Mouse (Mus musculus) heart, embryonic 12.5 days (tissue): ENCODE results near the gene Ipmk. TPM values are rescaled to one million over a fixed set of nuclear protein-coding genes. Genes with fewer than 3 reads are reported as not detected.
"Not testable (repeated sequence)": the region's sequence is repeated elsewhere in the genome, so short reads cannot be mapped to it uniquely, and the experiment has no call there.

ENCODE experiments used
- ATAC-seq: fragments of 200-750 bp; cut with Nextera tagmentation; 2 replicates; pipeline ENCODE4 v1.8.0; 2017; ENCODE audit warnings: moderate TSS enrichment, moderate library complexity; ENCODE audit not compliant: insufficient number of reproducible peaks, low FRiP score
- H3K27ac ChIP-seq: fragments of 300-500 bp; sonication (generic); 2 replicates; pipeline ENCODE4 v1.5.1; 2016; ENCODE audit warnings: mild to moderate bottlenecking, moderate library complexity; ENCODE audit not compliant: poor library complexity, severe bottlenecking
- H3K27me3 ChIP-seq: fragments of 300-500 bp; sonication (generic); replicated peaks from 2 replicates; pipeline ENCODE4 v1.6.1; 2016; ENCODE audit warnings: mild to moderate bottlenecking, moderate library complexity
- H3K36me3 ChIP-seq: fragments of 300-500 bp; sonication (generic); 2 replicates; pipeline ENCODE4 v1.6.1; 2016; ENCODE audit warnings: mild to moderate bottlenecking, moderate library complexity
- H3K4me1 ChIP-seq: fragments of 300-500 bp; sonication (generic); replicated peaks from 2 replicates; pipeline ENCODE4 v1.6.1; 2016; ENCODE audit warnings: mild to moderate bottlenecking
- H3K4me2 ChIP-seq: fragments of 300-500 bp; sonication (generic); 2 replicates; pipeline ENCODE4 v1.6.1; 2016; ENCODE audit warnings: mild to moderate bottlenecking, moderate library complexity
- H3K4me3 ChIP-seq: fragments of 300-500 bp; sonication (generic); 2 replicates; pipeline ENCODE4 v1.5.1; 2016; ENCODE audit warnings: mild to moderate bottlenecking
- H3K9ac ChIP-seq: fragments of 300-500 bp; sonication (generic); 2 replicates; pipeline ENCODE4 v1.6.1; 2016; ENCODE audit warnings: mild to moderate bottlenecking, moderate library complexity
- H3K9me3 ChIP-seq: fragments of 300-500 bp; sonication (generic); replicated peaks from 2 replicates; pipeline ENCODE4 v1.6.1; 2016; ENCODE audit warnings: mild to moderate bottlenecking, moderate library complexity
- WGBS: fragments of 180-500 bp; shearing (Covaris S2); methylation state at CpG from one replicate; pipeline ENCODE4 v1.1.7; 2016; 5-methylcytosine and 5-hydroxymethylcytosine counted together
- polyA plus RNA-seq: library from polyadenylated mRNA; unstranded; fragments of >200 nt; fragmentation: Nextera tagmentation; extraction: Ambion mirVana; gene quantifications from 2 replicates; pipeline ENCODE4 v1.2.1, GENCODE M21; 2016

Gene Ipmk
- polyA plus RNA-seq, 1 experiment from 2014 or later, result 10.2 TPM

- Histone ChIP-seq H3K9me3 (no peaks in the 10 kb centered on the region), H3K4me2 (no peak overlapping the region), H3K4me3 (no peak overlapping the region), H3K4me1 (no peaks in the 10 kb centered on the region), H3K27ac (no peak overlapping the region), H3K27me3 (no peaks in the 10 kb centered on the region), H3K36me3 (peaks cover 29% of the 10 kb centered on the region), H3K9ac (no peak overlapping the region)
- 86% methylated on average over 11 of the region's 11 CpGs for WGBS
- ATAC-seq, result no peak
Observed at GRCm38 (mm10) chr10:71373706-71374105, 26.1 kb downstream of the Ipmk start.

- no peak for ATAC-seq
- WGBS, result 87% methylated on average over 6 of the region's 6 CpGs
- no peak overlapping the region for H3K9ac ChIP-seq
- H3K27ac ChIP-seq, result no peak overlapping the region
- no peak overlapping the region for H3K4me3 ChIP-seq
- H3K9me3 ChIP-seq, result no peaks in the 10 kb centered on the region
- H3K27me3 ChIP-seq, result no peaks in the 10 kb centered on the region
- peaks cover 35% of the 10 kb centered on the region for H3K36me3 ChIP-seq
- H3K4me1 ChIP-seq, result no peaks in the 10 kb centered on the region
- no peak overlapping the region for H3K4me2 ChIP-seq
Observed at GRCm38 (mm10) chr10:71376014-71376413, 28.5 kb downstream of the Ipmk start.

GRCm38 (mm10) chr10:71380406-71380805, 32.8 kb downstream of the Ipmk start:
- Histone ChIP-seq H3K27ac (no peak overlapping the region), H3K9me3 (no peaks in the 10 kb centered on the region), H3K27me3 (no peaks in the 10 kb centered on the region), H3K4me1 (no peaks in the 10 kb centered on the region), H3K9ac (no peak overlapping the region), H3K36me3 (peaks cover 34% of the 10 kb centered on the region), H3K4me3 (no peak overlapping the region), H3K4me2 (no peak overlapping the region)
- 89% methylated on average over 7 of the region's 7 CpGs for WGBS
- ATAC-seq, result no peak

GRCm38 (mm10) chr10:71381471-71382033, 34.0 kb downstream of the Ipmk start:
- no peak overlapping the region for H3K4me3 ChIP-seq
- no peak for ATAC-seq
- H3K4me1 ChIP-seq, result no peaks in the 10 kb centered on the region
- 88% methylated on average over 29 of the region's 29 CpGs for WGBS
- no peak overlapping the region for H3K4me2 ChIP-seq
- no peak overlapping the region for H3K27ac ChIP-seq
- no peak overlapping the region for H3K9ac ChIP-seq
- H3K9me3 ChIP-seq, result no peaks in the 10 kb centered on the region
- peaks cover 32% of the 10 kb centered on the region for H3K36me3 ChIP-seq
- H3K27me3 ChIP-seq, result no peaks in the 10 kb centered on the region

- Histone ChIP-seq H3K27ac (no peak overlapping the region), H3K9ac (no peak overlapping the region), H3K4me3 (no peak overlapping the region), H3K9me3 (no peaks in the 10 kb centered on the region), H3K27me3 (no peaks in the 10 kb centered on the region), H3K4me1 (no peaks in the 10 kb centered on the region), H3K4me2 (no peak overlapping the region), H3K36me3 (peaks cover 26% of the 10 kb centered on the region)
- ATAC-seq, result no peak
- WGBS, result 82% methylated on average over 7 of the region's 7 CpGs
Observed at GRCm38 (mm10) chr10:71382109-71382508, 34.5 kb downstream of the Ipmk start.

- Histone ChIP-seq H3K27me3 (no peaks in the 10 kb centered on the region), H3K9me3 (no peaks in the 10 kb centered on the region), H3K4me3 (no peak overlapping the region), H3K4me1 (no peaks in the 10 kb centered on the region), H3K9ac (no peak overlapping the region), H3K27ac (no peak overlapping the region), H3K4me2 (no peak overlapping the region), H3K36me3 (peaks cover 23% of the 10 kb centered on the region)
- 83% methylated on average over 8 of the region's 8 CpGs for WGBS
- ATAC-seq, result no peak
Observed at GRCm38 (mm10) chr10:71382858-71383551, 35.4 kb downstream of the Ipmk start.

- not testable (repeated sequence) for H3K4me2 ChIP-seq, H3K4me1 ChIP-seq, H3K9me3 ChIP-seq, H3K9ac ChIP-seq, H3K4me3 ChIP-seq, H3K27ac ChIP-seq, ATAC-seq, H3K27me3 ChIP-seq
- H3K36me3 ChIP-seq, result peaks cover 20% of the 10 kb centered on the region
- 77% methylated on average over 6 of the region's 6 CpGs for WGBS
Observed at GRCm38 (mm10) chr10:71383552-71383924, 36.0 kb downstream of the Ipmk start.

- no peaks in the 10 kb centered on the region for H3K27me3 ChIP-seq
- peaks cover 14% of the 10 kb centered on the region for H3K36me3 ChIP-seq
- H3K4me1 ChIP-seq, result no peaks in the 10 kb centered on the region
- ATAC-seq, result no peak
- H3K9me3 ChIP-seq, result no peaks in the 10 kb centered on the region
- H3K27ac ChIP-seq, result no peak overlapping the region
- no peak overlapping the region for H3K4me3 ChIP-seq
- WGBS, result 84% methylated on average over 19 of the region's 19 CpGs
- H3K4me2 ChIP-seq, result no peak overlapping the region
- H3K9ac ChIP-seq, result no peak overlapping the region
Observed at GRCm38 (mm10) chr10:71384159-71385044, 36.8 kb downstream of the Ipmk start.

GRCm38 (mm10) chr10:71389311-71389710, 41.7 kb downstream of the Ipmk start:
- WGBS, result 88% methylated on average over 5 of the region's 5 CpGs
- no peak for ATAC-seq
- H3K36me3 ChIP-seq, result no peaks in the 10 kb centered on the region

GRCm38 (mm10) chr10:71398383-71399145, 51.0 kb downstream of the Ipmk start:
- Histone ChIP-seq H3K36me3 (no peaks in the 10 kb centered on the region), H3K9me3 (peaks cover 16% of the 10 kb centered on the region; the same call in 1 of the 2 replicates), H3K27me3 (no peaks in the 10 kb centered on the region), H3K4me1 (no peaks in the 10 kb centered on the region), H3K27ac (no peak overlapping the region), H3K4me3 (no peak overlapping the region), H3K4me2 (no peak overlapping the region), H3K9ac (no peak overlapping the region)
- WGBS, result 61% methylated on average over 10 of the region's 10 CpGs
- ATAC-seq, result no peak

More at GRCm38 (mm10) chr10:71389311-71389710, 41.7 kb downstream of the Ipmk start:
- H3K9me3 ChIP-seq, result peaks cover 12% of the 10 kb centered on the region
- H3K4me2 ChIP-seq, result no peak overlapping the region
- H3K27me3 ChIP-seq, result no peaks in the 10 kb centered on the region
- no peaks in the 10 kb centered on the region for H3K4me1 ChIP-seq
- H3K4me3 ChIP-seq, result no peak overlapping the region
- no peak overlapping the region for H3K9ac ChIP-seq
- H3K27ac ChIP-seq, result no peak overlapping the region

- Histone ChIP-seq H3K4me1 (no peaks in the 10 kb centered on the region), H3K27me3 (no peaks in the 10 kb centered on the region), H3K4me2 (no peak overlapping the region), H3K9me3 (0 out of 2 replicates have a peak, but pooled peaks cover 8% of the 10 kb centered on the region), H3K9ac (no peak overlapping the region), H3K4me3 (no peak overlapping the region), H3K27ac (no peak overlapping the region), H3K36me3 (no peaks in the 10 kb centered on the region)
- ATAC-seq, result no peak
- 25% methylated on average over 8 of the region's 8 CpGs for WGBS
Observed at GRCm38 (mm10) chr10:71399399-71399798, 51.8 kb downstream of the Ipmk start.
